Mouse (Mus musculus) MEL (cell line): ENCODE measurements around the gene Letm1. TPM values are rescaled to one million over a fixed set of nuclear protein-coding genes. Genes with fewer than 3 reads are reported as not detected.

Source experiments
- DNase-seq: peaks from one replicate; pipeline ENCODE4 v3.0.0; 2011; ENCODE audit warnings: low read depth, low spot score
- H3K27ac ChIP-seq: 2 replicates; pipeline ENCODE4 v1.5.1; 2012; ENCODE audit warnings: low read depth, mild to moderate bottlenecking, control low read depth, low read length, moderate library complexity; ENCODE audit not compliant: control insufficient read depth
- H3K27me3 ChIP-seq, 2 experiments: fragments of 150-350 bp in 1 of 2; sonication (generic) in 1 of 2; 2 replicates each; pipeline ENCODE4 v1.6.1; 2012; ENCODE audit warnings: low read length in 2 of 2, mild to moderate bottlenecking in 2 of 2, improper control_type of control experiment in 1 of 2, moderate library complexity in 1 of 2; ENCODE audit not compliant: insufficient read depth in 2 of 2, control insufficient read depth in 1 of 2
- H3K36me3 ChIP-seq, 2 experiments: 2 replicates each; pipeline ENCODE4 v1.6.1; 2012 to 2014; ENCODE audit warnings: low read length in 2 of 2, improper control_type of control experiment in 1 of 2, inconsistent platforms in 1 of 2, mild to moderate bottlenecking in 1 of 2; ENCODE audit not compliant: insufficient read depth in 2 of 2, control insufficient read depth in 1 of 2
- H3K4me1 ChIP-seq, 2 experiments: fragments of 150-350 bp in 1 of 2; sonication (generic) in 1 of 2; 2 replicates each; pipeline ENCODE4 v1.6.1; 2012; ENCODE audit warnings: low read length in 2 of 2, improper control_type of control experiment in 1 of 2, mild to moderate bottlenecking in 1 of 2; ENCODE audit not compliant: insufficient read depth in 2 of 2, control insufficient read depth in 1 of 2
- H3K4me3 ChIP-seq, 2 experiments: fragments of 150-350 bp in 1 of 2; sonication (generic) in 1 of 2; 2 replicates each; pipeline ENCODE4 v1.5.1; 2012; ENCODE audit warnings: low read depth in 2 of 2, low read length in 2 of 2, mild to moderate bottlenecking in 2 of 2, moderate library complexity in 2 of 2, control low read depth in 1 of 2, improper control_type of control experiment in 1 of 2; ENCODE audit not compliant: control insufficient read depth in 1 of 2, insufficient read depth in 1 of 2
- H3K79me2 ChIP-seq: 2 replicates; pipeline ENCODE4 v1.6.1; 2012; ENCODE audit warnings: mild to moderate bottlenecking, low read length, moderate library complexity; ENCODE audit not compliant: control insufficient read depth, poor library complexity, insufficient read depth
- H3K9ac ChIP-seq: 2 replicates; pipeline ENCODE4 v1.6.1; 2012; ENCODE audit warnings: low read depth, mild to moderate bottlenecking, control low read depth, low read length, moderate library complexity; ENCODE audit not compliant: control insufficient read depth, poor library complexity, severe bottlenecking
- H3K9me3 ChIP-seq: fragments of 150-350 bp; sonication (generic); replicated peaks from 2 replicates; pipeline ENCODE4 v1.6.1; 2012; ENCODE audit warnings: mild to moderate bottlenecking, low read length, improper control_type of control experiment, moderate library complexity; ENCODE audit not compliant: insufficient read depth
- CHD1 ChIP-seq: IDR thresholded peaks from 2 replicates; pipeline ENCODE4 v1.6.1; 2012; ENCODE audit warnings: low read depth, mild to moderate bottlenecking, inconsistent platforms, low read length, improper control_type of control experiment
- ELF1 ChIP-seq: IDR thresholded peaks from 2 replicates; pipeline ENCODE4 v1.6.1; 2014; ENCODE audit warnings: low read depth, mild to moderate bottlenecking, inconsistent platforms, low read length, improper control_type of control experiment, moderate library complexity
- EP300 ChIP-seq, 2 experiments: IDR thresholded peaks; 2 replicates each; pipeline ENCODE4 v1.6.1; 2011; ENCODE audit warnings: improper control_type of control experiment in 2 of 2, low read length in 2 of 2, low read depth in 1 of 2, mild to moderate bottlenecking in 1 of 2
- GATA1 ChIP-seq: IDR thresholded peaks from 2 replicates; pipeline ENCODE4 v1.6.1; 2011; ENCODE audit warnings: low read depth, low read length, improper control_type of control experiment
- MAFK ChIP-seq: IDR thresholded peaks from 2 replicates; pipeline ENCODE4 v1.6.1; 2011; ENCODE audit warnings: low read depth, mild to moderate bottlenecking, low read length, improper control_type of control experiment, borderline replicate concordance
- MEF2A ChIP-seq: IDR thresholded peaks from 2 replicates; pipeline ENCODE4 v1.6.1; 2014; ENCODE audit warnings: low read depth, mild to moderate bottlenecking, inconsistent platforms, low read length, improper control_type of control experiment; ENCODE audit not compliant: poor library complexity, insufficient replicate concordance, severe bottlenecking; ENCODE audit errors: extremely low read depth
- POLR2A ChIP-seq, 2 experiments: IDR thresholded peaks; 2 replicates each; pipeline ENCODE4 v1.6.1; 2011 to 2012; ENCODE audit warnings: low read length in 2 of 2, mild to moderate bottlenecking in 2 of 2, control low read depth in 1 of 2, improper control_type of control experiment in 1 of 2, low read depth in 1 of 2, moderate library complexity in 1 of 2; ENCODE audit not compliant: control insufficient read depth in 1 of 2, insufficient read depth in 1 of 2, poor library complexity in 1 of 2
- POLR2AphosphoS5 ChIP-seq: IDR thresholded peaks from 2 replicates; pipeline ENCODE4 v1.6.1; 2012; ENCODE audit warnings: low read depth, borderline replicate concordance, mild to moderate bottlenecking, inconsistent platforms, low read length, moderate library complexity, mixed read lengths
- TBP ChIP-seq: IDR thresholded peaks from 2 replicates; pipeline ENCODE4 v1.8.0; 2011; ENCODE audit warnings: low read depth, low read length, improper control_type of control experiment
- ZKSCAN1 ChIP-seq: IDR thresholded peaks from 2 replicates; pipeline ENCODE4 v1.6.1; 2012; ENCODE audit warnings: low read depth, mild to moderate bottlenecking, inconsistent platforms, low read length, improper control_type of control experiment, moderate library complexity
- polyA plus RNA-seq, 2 experiments: library from polyadenylated mRNA; stranded (reverse) in 1 of 2; unstranded in 1 of 2; fragments of >175 nt in 1 of 2; fragments of >200 nt in 1 of 2; gene quantifications; 2 replicates each; pipeline versions ENCODE4 v1.2.1 to v1.2.4; 2012; ENCODE audit warnings: low replicate concordance in 2 of 2, low read depth in 1 of 2; ENCODE audit not compliant: insufficient read length in 2 of 2, insufficient read depth in 1 of 2, missing spikeins in 1 of 2
- total RNA-seq: library from RNA; depleted of rRNA; stranded (reverse); fragments of 300-350 nt; gene quantifications from 2 replicates; pipeline ENCODE4 v1.2.3, GENCODE M21; 2012

The Letm1 gene
- total and polyA plus RNA-seq, 3 experiments, result 59.5 to 127 (median 119) TPM

- no peaks in the 10 kb centered on the region for H3K27me3 ChIP-seq
- DNase-seq, result peak; percentile 60
- H3K36me3 ChIP-seq, result peaks cover 2 to 11% of the 10 kb centered on the region in 2 experiments; a peak in 2 of 4 replicates
- H3K27ac ChIP-seq, result no peak overlapping the region
- no peak overlapping the region for H3K9ac ChIP-seq
- H3K4me1 ChIP-seq, result peaks cover 3 to 13% of the 10 kb centered on the region in 2 experiments
- H3K4me3 ChIP-seq, result no peak overlapping the region
- no peak for TF ChIP-seq MEF2A
- peak; percentile 91 for TF ChIP-seq TBP
- no peaks in the 10 kb centered on the region for H3K9me3 ChIP-seq
- peaks cover 16% of the 10 kb centered on the region for H3K79me2 ChIP-seq
Measured at GRCm38 (mm10) chr5:33777195-33777594, 5.4 kb downstream of the Letm1 start.

GRCm38 (mm10) chr5:33743481-33743880 lies 39.1 kb downstream of the Letm1 start:
- no peaks in the 10 kb centered on the region for H3K27me3 ChIP-seq
- H3K4me3 ChIP-seq, result no peak overlapping the region
- no peak for DNase-seq
- H3K4me1 ChIP-seq, result no peaks in the 10 kb centered on the region
- TF ChIP-seq GATA1 (no peak), CHD1 (no peak), EP300 (IDR thresholded peaks at IDR 0.05; ENCODE audit: low read depth in 1 of 2, low read length in 2 of 2) (no peak)
- TF ChIP-seq, all 39 proteins: peak for 0
- H3K9me3 ChIP-seq, result no peaks in the 10 kb centered on the region
- no peak overlapping the region for H3K9ac ChIP-seq
- no peaks in the 10 kb centered on the region for H3K79me2 ChIP-seq
- peaks cover 0 to 11% of the 10 kb centered on the region in 2 experiments; a peak in 2 of 4 replicates for H3K36me3 ChIP-seq
- H3K27ac ChIP-seq, result no peak overlapping the region

DNA sequence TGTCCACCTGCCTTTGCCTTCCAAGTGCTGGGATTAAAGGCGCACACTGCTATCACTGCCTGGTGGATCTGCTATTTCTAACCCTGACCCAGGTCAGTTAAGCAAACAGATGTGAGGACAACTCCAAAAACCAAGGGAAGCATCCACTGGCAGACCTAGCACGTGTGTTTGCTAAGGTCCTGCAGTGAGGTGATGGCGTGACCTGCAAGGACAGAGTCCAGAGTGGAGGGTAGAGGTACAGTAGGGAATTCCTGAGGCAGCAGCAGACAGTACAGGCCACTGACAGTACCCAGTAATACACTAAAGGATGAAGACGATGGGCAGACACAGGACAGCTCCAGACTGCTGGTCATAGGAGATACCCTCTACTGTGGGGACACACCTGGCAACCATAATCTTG lies 42.1 kb downstream of the Letm1 start:
- H3K4me1 ChIP-seq, result no peaks in the 10 kb centered on the region
- TF ChIP-seq POLR2A (IDR thresholded peaks at IDR 0.05; ENCODE audit: control insufficient read depth in 1 of 2, insufficient read depth in 1 of 2, low read depth in 1 of 2, low read length in 2 of 2, poor library complexity in 1 of 2), result no peak
- TF ChIP-seq ELF1, result no peak
- no peak for TF ChIP-seq MAFK
- TF ChIP-seq ZKSCAN1, result no peak
- TF ChIP-seq POLR2AphosphoS5, result no peak
- H3K27ac ChIP-seq, result no peak overlapping the region
- no peaks in the 10 kb centered on the region for H3K79me2 ChIP-seq
- H3K9me3 ChIP-seq, result no peaks in the 10 kb centered on the region
- no peak overlapping the region for H3K9ac ChIP-seq
- DNase-seq, result no peak
- no peaks in the 10 kb centered on the region for H3K27me3 ChIP-seq
- peaks cover 0 to 3% of the 10 kb centered on the region in 2 experiments; a peak in 2 of 4 replicates for H3K36me3 ChIP-seq
- no peak overlapping the region for H3K4me3 ChIP-seq
